Mouse (Mus musculus): ENCODE measurements around the gene Mical3. TPM values are rescaled to one million over a fixed set of nuclear protein-coding genes. Genes with fewer than 3 reads are reported as not detected.

Mical3 gene
- polyA plus RNA-seq (2017; shearing (Covaris generic)), result 8.3 TPM

GRCm38 (mm10) chr6:121130773-121131172, at the start of gene Mical3:
Mical3 (minus strand) TSS chr6:121130999.

DNA sequence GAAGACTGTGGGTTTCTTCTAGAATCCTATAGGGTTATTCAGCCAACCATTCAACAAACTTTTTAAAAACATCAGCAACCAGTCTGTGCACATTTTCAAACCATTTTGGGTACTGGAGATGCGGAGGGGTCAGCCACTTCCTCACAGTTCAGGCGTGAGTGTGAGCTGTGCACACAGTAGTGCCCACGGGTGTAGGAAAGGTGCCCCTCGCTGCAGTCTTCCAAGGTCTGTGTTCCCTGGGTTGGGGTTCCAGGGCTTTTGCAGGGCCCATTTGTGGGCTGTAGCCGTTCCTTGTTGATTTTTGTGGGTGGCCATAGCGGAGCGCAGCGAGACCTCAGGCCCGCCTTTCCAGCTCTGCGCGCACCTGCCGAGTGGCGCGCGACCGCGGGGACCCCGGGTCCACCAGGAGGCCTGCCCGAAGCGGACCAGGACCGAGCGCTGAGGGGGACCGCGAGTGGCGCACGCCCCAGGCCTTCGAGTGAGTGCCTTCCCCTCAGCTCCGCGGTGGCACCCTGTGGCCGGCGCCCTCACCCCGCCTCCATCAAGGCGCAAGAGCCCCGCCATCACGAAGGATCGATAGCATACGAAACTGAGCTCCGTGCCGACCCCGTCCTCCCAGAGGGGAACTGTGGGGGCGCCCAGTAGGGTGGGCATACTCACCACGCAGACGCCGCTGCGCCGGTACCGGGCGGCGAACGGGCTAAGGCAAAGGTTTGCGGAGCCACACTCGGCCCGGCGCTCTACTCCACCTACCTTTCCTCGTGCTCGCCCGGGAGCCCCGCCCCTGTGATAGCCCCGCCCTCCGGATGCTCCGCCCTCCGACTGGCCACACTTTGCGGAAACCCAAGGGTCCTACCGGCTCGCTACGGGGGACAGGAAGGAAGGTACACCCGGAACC, 214.5 kb downstream of the Mical3 start, which contains the start of gene Bid:
TSS of gene Bid (minus strand) at position 780 of the 898 bp plus-strand sequence.

Other genes starting within 250 kb of the Mical3 start
- gene Bid, start 214.1 kb downstream of the Mical3 start, polyA plus RNA-seq (2017; shearing (Covaris generic)), result 74.8 TPM
- 11.5 TPM for gene Pex26, start 52.7 kb upstream of the Mical3 start, polyA plus RNA-seq (2017; shearing (Covaris generic))
- 0.24 TPM for gene Tuba8, start 79.7 kb upstream of the Mical3 start, polyA plus RNA-seq (2017; shearing (Covaris generic))
- 85.5 TPM for gene Usp18, start 114.9 kb upstream of the Mical3 start, polyA plus RNA-seq (2017; shearing (Covaris generic))
- 0.17 TPM for gene Slc6a13, start 169.2 kb upstream of the Mical3 start, polyA plus RNA-seq (2017; shearing (Covaris generic))
- gene Slc6a12, start 212.1 kb upstream of the Mical3 start, polyA plus RNA-seq (2017; shearing (Covaris generic)), result not detected